Mouse (Mus musculus) MEL (cell line): ENCODE data around the gene Unc13d. TPM values are rescaled to one million over a fixed set of nuclear protein-coding genes. Genes with fewer than 3 reads are reported as not detected.

Experiments used
- DNase-seq: peaks from one replicate; pipeline ENCODE4 v3.0.0; 2011; ENCODE audit warnings: low read depth, low spot score
- H3K27ac ChIP-seq: 2 replicates; pipeline ENCODE4 v1.5.1; 2012; ENCODE audit warnings: low read depth, mild to moderate bottlenecking, control low read depth, low read length, moderate library complexity; ENCODE audit not compliant: control insufficient read depth
- H3K27me3 ChIP-seq, 2 experiments: fragments of 150-350 bp in 1 of 2; sonication (generic) in 1 of 2; 2 replicates each; pipeline ENCODE4 v1.6.1; 2012; ENCODE audit warnings: low read length in 2 of 2, mild to moderate bottlenecking in 2 of 2, improper control_type of control experiment in 1 of 2, moderate library complexity in 1 of 2; ENCODE audit not compliant: insufficient read depth in 2 of 2, control insufficient read depth in 1 of 2
- H3K36me3 ChIP-seq, 2 experiments: 2 replicates each; pipeline ENCODE4 v1.6.1; 2012 to 2014; ENCODE audit warnings: low read length in 2 of 2, improper control_type of control experiment in 1 of 2, inconsistent platforms in 1 of 2, mild to moderate bottlenecking in 1 of 2; ENCODE audit not compliant: insufficient read depth in 2 of 2, control insufficient read depth in 1 of 2
- H3K4me1 ChIP-seq, 2 experiments: fragments of 150-350 bp in 1 of 2; sonication (generic) in 1 of 2; 2 replicates each; pipeline ENCODE4 v1.6.1; 2012; ENCODE audit warnings: low read length in 2 of 2, improper control_type of control experiment in 1 of 2, mild to moderate bottlenecking in 1 of 2; ENCODE audit not compliant: insufficient read depth in 2 of 2, control insufficient read depth in 1 of 2
- H3K4me3 ChIP-seq, 2 experiments: fragments of 150-350 bp in 1 of 2; sonication (generic) in 1 of 2; 2 replicates each; pipeline ENCODE4 v1.5.1; 2012; ENCODE audit warnings: low read depth in 2 of 2, low read length in 2 of 2, mild to moderate bottlenecking in 2 of 2, moderate library complexity in 2 of 2, control low read depth in 1 of 2, improper control_type of control experiment in 1 of 2; ENCODE audit not compliant: control insufficient read depth in 1 of 2, insufficient read depth in 1 of 2
- H3K79me2 ChIP-seq: 2 replicates; pipeline ENCODE4 v1.6.1; 2012; ENCODE audit warnings: mild to moderate bottlenecking, low read length, moderate library complexity; ENCODE audit not compliant: control insufficient read depth, poor library complexity, insufficient read depth
- H3K9ac ChIP-seq: 2 replicates; pipeline ENCODE4 v1.6.1; 2012; ENCODE audit warnings: low read depth, mild to moderate bottlenecking, control low read depth, low read length, moderate library complexity; ENCODE audit not compliant: control insufficient read depth, poor library complexity, severe bottlenecking
- H3K9me3 ChIP-seq: fragments of 150-350 bp; sonication (generic); replicated peaks from 2 replicates; pipeline ENCODE4 v1.6.1; 2012; ENCODE audit warnings: mild to moderate bottlenecking, low read length, improper control_type of control experiment, moderate library complexity; ENCODE audit not compliant: insufficient read depth
- BHLHE40 ChIP-seq: IDR thresholded peaks from 2 replicates; pipeline ENCODE4 v1.6.1; 2012; ENCODE audit warnings: low read depth, mild to moderate bottlenecking, inconsistent platforms, low read length, improper control_type of control experiment, borderline replicate concordance
- CHD1 ChIP-seq: IDR thresholded peaks from 2 replicates; pipeline ENCODE4 v1.6.1; 2012; ENCODE audit warnings: low read depth, mild to moderate bottlenecking, inconsistent platforms, low read length, improper control_type of control experiment
- GABPA ChIP-seq: IDR thresholded peaks from 2 replicates; pipeline ENCODE4 v1.6.1; 2012; ENCODE audit warnings: low read depth, mild to moderate bottlenecking, inconsistent platforms, low read length, improper control_type of control experiment, moderate library complexity
- GATA1 ChIP-seq: IDR thresholded peaks from 2 replicates; pipeline ENCODE4 v1.6.1; 2011; ENCODE audit warnings: low read depth, low read length, improper control_type of control experiment
- JUND ChIP-seq: IDR thresholded peaks from 2 replicates; pipeline ENCODE4 v1.6.1; 2011; ENCODE audit warnings: low read depth, mild to moderate bottlenecking, improper control_type of control experiment, low read length
- KAT2A ChIP-seq: conservative IDR thresholded peaks from 2 replicates; pipeline ENCODE4 v1.6.1; 2012; ENCODE audit warnings: low read depth, low read length, improper control_type of control experiment, inconsistent platforms
- MAFK ChIP-seq: IDR thresholded peaks from 2 replicates; pipeline ENCODE4 v1.6.1; 2011; ENCODE audit warnings: low read depth, mild to moderate bottlenecking, low read length, improper control_type of control experiment, borderline replicate concordance
- MEF2A ChIP-seq: IDR thresholded peaks from 2 replicates; pipeline ENCODE4 v1.6.1; 2014; ENCODE audit warnings: low read depth, mild to moderate bottlenecking, inconsistent platforms, low read length, improper control_type of control experiment; ENCODE audit not compliant: poor library complexity, insufficient replicate concordance, severe bottlenecking; ENCODE audit errors: extremely low read depth
- MYB ChIP-seq: IDR thresholded peaks from 2 replicates; pipeline ENCODE4 v1.6.1; 2011; ENCODE audit warnings: mild to moderate bottlenecking, low read depth, low read length, improper control_type of control experiment
- MYC ChIP-seq: IDR thresholded peaks from 2 replicates; pipeline ENCODE4 v1.6.1; 2011; ENCODE audit warnings: low read depth, mild to moderate bottlenecking, low read length, improper control_type of control experiment, moderate library complexity
- POLR2A ChIP-seq, 2 experiments: IDR thresholded peaks; 2 replicates each; pipeline ENCODE4 v1.6.1; 2011 to 2012; ENCODE audit warnings: low read length in 2 of 2, mild to moderate bottlenecking in 2 of 2, control low read depth in 1 of 2, improper control_type of control experiment in 1 of 2, low read depth in 1 of 2, moderate library complexity in 1 of 2; ENCODE audit not compliant: control insufficient read depth in 1 of 2, insufficient read depth in 1 of 2, poor library complexity in 1 of 2
- POLR2AphosphoS5 ChIP-seq: IDR thresholded peaks from 2 replicates; pipeline ENCODE4 v1.6.1; 2012; ENCODE audit warnings: low read depth, borderline replicate concordance, mild to moderate bottlenecking, inconsistent platforms, low read length, moderate library complexity, mixed read lengths
- RAD21 ChIP-seq: IDR thresholded peaks from 2 replicates; pipeline ENCODE4 v1.6.1; 2011; ENCODE audit warnings: mild to moderate bottlenecking, low read depth, low read length, improper control_type of control experiment
- TCF12 ChIP-seq: IDR thresholded peaks from 2 replicates; pipeline ENCODE4 v1.6.1; 2014; ENCODE audit warnings: low read depth, mild to moderate bottlenecking, inconsistent platforms, low read length, improper control_type of control experiment, moderate library complexity
- UBTF ChIP-seq: IDR thresholded peaks from 2 replicates; pipeline ENCODE4 v1.6.1; 2012; ENCODE audit warnings: low read depth, mild to moderate bottlenecking, inconsistent platforms, low read length, improper control_type of control experiment, moderate library complexity, borderline replicate concordance; ENCODE audit not compliant: insufficient read depth
- USF2 ChIP-seq, 2 experiments: IDR thresholded peaks; 2 replicates each; pipeline ENCODE4 v1.6.1; 2011 to 2012; ENCODE audit warnings: improper control_type of control experiment in 2 of 2, low read length in 2 of 2, borderline replicate concordance in 1 of 2, inconsistent platforms in 1 of 2, low read depth in 1 of 2, mild to moderate bottlenecking in 1 of 2; ENCODE audit not compliant: insufficient read depth in 1 of 2
- ZC3H11A ChIP-seq: IDR thresholded peaks from 2 replicates; pipeline ENCODE4 v1.6.1; 2012; ENCODE audit warnings: low read depth, mild to moderate bottlenecking, inconsistent platforms, low read length, improper control_type of control experiment
- ZKSCAN1 ChIP-seq: IDR thresholded peaks from 2 replicates; pipeline ENCODE4 v1.6.1; 2012; ENCODE audit warnings: low read depth, mild to moderate bottlenecking, inconsistent platforms, low read length, improper control_type of control experiment, moderate library complexity
- polyA plus RNA-seq, 2 experiments: library from polyadenylated mRNA; stranded (reverse) in 1 of 2; unstranded in 1 of 2; fragments of >175 nt in 1 of 2; fragments of >200 nt in 1 of 2; gene quantifications; 2 replicates each; pipeline versions ENCODE4 v1.2.1 to v1.2.4; 2012; ENCODE audit warnings: low replicate concordance in 2 of 2, low read depth in 1 of 2; ENCODE audit not compliant: insufficient read length in 2 of 2, insufficient read depth in 1 of 2, missing spikeins in 1 of 2
- total RNA-seq: library from RNA; depleted of rRNA; stranded (reverse); fragments of 300-350 nt; gene quantifications from 2 replicates; pipeline ENCODE4 v1.2.3, GENCODE M21; 2012

Unc13d gene
- total and polyA plus RNA-seq, 3 experiments: 115 to 146 TPM; not detected in 1

GRCm38 (mm10) chr11:116049610-116050009 lies 28.2 kb downstream of the Unc13d start:
- no peak overlapping the region for H3K27ac ChIP-seq
- DNase-seq: no peak
- no peaks in the 10 kb centered on the region for H3K9me3 ChIP-seq
- TF ChIP-seq BHLHE40: no peak
- TF ChIP-seq GATA1: no peak
- no peak for TF ChIP-seq TCF12
- TF ChIP-seq POLR2A (IDR thresholded peaks at IDR 0.05; ENCODE audit: control insufficient read depth in 1 of 2, insufficient read depth in 1 of 2, low read depth in 1 of 2, low read length in 2 of 2, poor library complexity in 1 of 2): no peak
- TF ChIP-seq JUND: no peak
- TF ChIP-seq MEF2A: no peak
- TF ChIP-seq MYC: no peak
- no peak for TF ChIP-seq GABPA
- no peak for TF ChIP-seq MYB
- TF ChIP-seq UBTF: no peak
- TF ChIP-seq CHD1: no peak
- no peak for TF ChIP-seq POLR2AphosphoS5
- no peak for TF ChIP-seq ZC3H11A
- no peak for TF ChIP-seq MAFK
- TF ChIP-seq RAD21: no peak
- no peak for TF ChIP-seq USF2 (IDR thresholded peaks at IDR 0.05; ENCODE audit: borderline replicate concordance in 1 of 2, insufficient read depth in 1 of 2, low read depth in 1 of 2, low read length in 2 of 2)
- no peak for TF ChIP-seq KAT2A
- peaks cover 8 to 15% of the 10 kb centered on the region in 2 experiments for H3K36me3 ChIP-seq
- no peak overlapping the region for H3K9ac ChIP-seq
- peaks cover 4 to 17% of the 10 kb centered on the region in 2 experiments for H3K4me1 ChIP-seq
- H3K79me2 ChIP-seq: no peaks in the 10 kb centered on the region
- H3K4me3 ChIP-seq: no peak overlapping the region
- H3K27me3 ChIP-seq: no peaks in the 10 kb centered on the region

DNA sequence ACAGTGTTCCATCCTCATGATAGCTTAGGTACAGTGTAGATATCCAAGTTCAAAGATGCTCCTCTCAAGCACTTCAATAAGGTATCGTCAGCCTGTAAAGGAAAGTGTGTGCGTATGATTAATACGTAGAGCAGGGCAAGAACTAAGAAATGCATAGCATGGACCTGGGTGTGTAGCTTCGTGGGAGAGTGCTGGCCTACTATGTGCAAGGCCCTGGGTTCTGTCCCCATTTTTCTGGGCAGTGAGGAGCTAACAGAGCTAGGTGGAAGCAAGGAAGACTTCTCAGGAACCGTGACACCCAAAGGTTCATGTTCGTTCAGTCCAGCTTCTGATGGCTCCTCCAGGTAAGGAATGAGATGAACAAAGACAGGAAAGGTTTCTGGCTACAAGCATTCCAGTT lies 32.6 kb downstream of the Unc13d start:
- DNase-seq: no peak

More for the DNA sequence above, 32.6 kb downstream of the Unc13d start:
- Histone ChIP-seq H3K79me2 (peaks cover 1% of the 10 kb centered on the region; the same call in 1 of the 2 replicates), H3K9me3 (no peaks in the 10 kb centered on the region), H3K4me1 (no peaks in the 10 kb centered on the region), H3K36me3 (peaks cover 0 to 31% of the 10 kb centered on the region in 2 experiments; a peak in 2 of 4 replicates), H3K4me3 (no peak overlapping the region), H3K9ac (no peak overlapping the region), H3K27ac (no peak overlapping the region), H3K27me3 (no peaks in the 10 kb centered on the region)
- TF ChIP-seq ZKSCAN1 (peak; percentile 86), POLR2AphosphoS5 (no peak)
